Mouse (Mus musculus) kidney, adult 2 months (tissue): ENCODE measurements at regions not wholly inside any gene's neighbourhood (a gene's known extent, or its start where the extent isn't known, plus 50 kb on each side); places are given as distances from the start of the nearest gene placed in this dataset.

Source experiments
- CTCF ChIP-seq: fragments of 200-500 bp; conservative IDR thresholded peaks from 2 replicates; pipeline ENCODE4 v1.5.1; 2011; ENCODE audit warnings: low read depth, mild to moderate bottlenecking, control low read depth, low read length, moderate library complexity, mixed read lengths; ENCODE audit not compliant: insufficient read depth, insufficient read length
- POLR2A ChIP-seq: fragments of 200-500 bp; IDR thresholded peaks from one replicate; pipeline ENCODE4 v1.6.1; 2011; ENCODE audit warnings: low read depth, low read length, control low read depth

DNA sequence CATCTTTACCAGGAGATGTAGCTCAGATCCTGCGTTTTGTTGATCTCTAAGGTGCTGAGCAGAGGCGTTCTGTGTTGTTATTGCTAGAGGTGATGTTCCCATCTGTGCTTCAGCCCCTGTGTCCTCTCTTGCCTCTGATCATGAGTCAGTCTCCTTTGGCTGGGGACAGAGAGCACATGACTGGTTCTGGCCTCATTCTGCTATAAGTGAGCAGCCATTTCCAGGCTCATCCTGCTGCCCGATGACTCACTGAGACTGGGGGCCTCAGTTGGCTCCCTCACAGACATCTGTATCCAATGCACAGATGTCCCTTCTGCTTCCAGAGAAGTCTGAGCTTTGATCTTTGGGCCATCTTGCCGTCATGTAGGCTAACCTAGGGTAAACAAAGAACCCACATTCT is 194.9 kb upstream of the Gm21798 start:
- TF ChIP-seq CTCF (no peak), POLR2A (no peak)
